Mouse (Mus musculus): ENCODE data around the gene Cldn34c4. TPM values are rescaled to one million over a fixed set of nuclear protein-coding genes. Genes with fewer than 3 reads are reported as not detected.

Cldn34c4 gene
- polyA plus RNA-seq (2014; fragmentation: Illumina TruSeq; extraction: RNeasy Lipid Tissue Mini Kit (QIAGEN cat#74804); ENCODE audit: low read depth, low replicate concordance) = not detected

GRCm38 (mm10) chrX:127736454-127736853 is at the start of gene Cldn34c4:
TSS of gene Cldn34c4 (minus strand) at chrX:127736554.

Measured in adrenal gland, adult 10 weeks (tissue).